Mouse (Mus musculus) hindbrain, postnatal 0 days (tissue): ENCODE measurements around the gene Mif4gd. TPM values are rescaled to one million over a fixed set of nuclear protein-coding genes. Genes with fewer than 3 reads are reported as not detected.
A peak's percentile ranks its signal among the peaks of the same experiment; 100 is the strongest.

ENCODE experiments used
- ATAC-seq: fragments of 200-750 bp; cut with Nextera tagmentation; 2 replicates; pipeline ENCODE4 v1.8.0; 2017; ENCODE audit warnings: mild to moderate bottlenecking, moderate TSS enrichment, moderate library complexity
- DNase-seq: peaks from one replicate; pipeline ENCODE4 v3.0.0-alpha.2; 2015; ENCODE audit warnings: low spot score
- H3K27ac ChIP-seq: fragments of 300-500 bp; sonication (generic); 2 replicates; pipeline ENCODE4 v1.5.1; 2014; ENCODE audit warnings: mild to moderate bottlenecking
- H3K27me3 ChIP-seq: fragments of 300-500 bp; sonication (generic); 2 replicates; pipeline ENCODE4 v1.6.1; 2014; ENCODE audit warnings: low read length, mixed read lengths; ENCODE audit not compliant: insufficient read depth
- H3K36me3 ChIP-seq: fragments of 300-500 bp; sonication (generic); 2 replicates; pipeline ENCODE4 v1.6.1; 2014; ENCODE audit warnings: low read length, mixed read lengths; ENCODE audit not compliant: insufficient read depth
- H3K4me1 ChIP-seq: fragments of 300-500 bp; sonication (generic); 2 replicates; pipeline ENCODE4 v1.6.1; 2014; ENCODE audit warnings: antibody characterized with exemption, low read length, mixed read lengths; ENCODE audit not compliant: insufficient read depth
- H3K4me2 ChIP-seq: fragments of 300-500 bp; sonication (generic); 2 replicates; pipeline ENCODE4 v1.6.1; 2014; ENCODE audit warnings: low read depth, mild to moderate bottlenecking, low read length, moderate library complexity, mixed read lengths
- H3K4me3 ChIP-seq: fragments of 300-500 bp; sonication (generic); 2 replicates; pipeline ENCODE4 v1.5.1; 2014; ENCODE audit warnings: low read length
- H3K9ac ChIP-seq: fragments of 300-500 bp; sonication (generic); replicated peaks from 2 replicates; pipeline ENCODE4 v1.6.1; 2014; ENCODE audit warnings: mild to moderate bottlenecking, low read length, moderate library complexity, mixed read lengths
- H3K9me3 ChIP-seq: fragments of 300-500 bp; sonication (generic); 2 replicates; pipeline ENCODE4 v1.6.1; 2016; ENCODE audit warnings: low read length, mixed read lengths
- CTCF ChIP-seq: IDR thresholded peaks from 2 replicates; pipeline ENCODE4 v1.5.1; 2016; ENCODE audit warnings: antibody characterized with exemption, control low read depth, low read depth
- WGBS: fragments of 180-500 bp; shearing (Covaris S2); extraction: QIAGEN DNeasy Blood & Tissue Kit; methylation state at CpG from one replicate; pipeline ENCODE4 v1.1.7; 2014; 5-methylcytosine and 5-hydroxymethylcytosine counted together
- polyA plus RNA-seq: library from polyadenylated mRNA; unstranded; fragments of >200 nt; fragmentation: Nextera tagmentation; extraction: Ambion mirVana; gene quantifications from 2 replicates; pipeline ENCODE4 v1.2.1, GENCODE M21; 2015
- total RNA-seq: library from RNA; depleted of rRNA; stranded (reverse); fragments of >200 nt; gene quantifications from 2 replicates; pipeline ENCODE4 v1.2.3, GENCODE M21; 2014

The Mif4gd gene
- total and polyA plus RNA-seq, 2 experiments from 2014 or later, result 16.7 to 19.2 TPM

GRCm38 (mm10) chr11:115635041-115635440 is 22.3 kb upstream of the Mif4gd start:
- no peak overlapping the region for H3K9ac ChIP-seq
- no peaks in the 10 kb centered on the region for H3K27me3 ChIP-seq
- ATAC-seq, result no peak
- DNase-seq, result no peak
- no peak overlapping the region for H3K4me2 ChIP-seq
- WGBS, result 85% methylated on average over 8 of the region's 8 CpGs
- no peaks in the 10 kb centered on the region for H3K36me3 ChIP-seq
- no peaks in the 10 kb centered on the region for H3K9me3 ChIP-seq
- no peak overlapping the region for H3K27ac ChIP-seq
- TF ChIP-seq CTCF, result no peak
- H3K4me1 ChIP-seq, result no peaks in the 10 kb centered on the region
- no peak overlapping the region for H3K4me3 ChIP-seq

- H3K4me1 ChIP-seq, result no peaks in the 10 kb centered on the region
- no peak for DNase-seq
Measured at GRCm38 (mm10) chr11:115634109-115634508, 21.3 kb upstream of the Mif4gd start.

GRCm38 (mm10) chr11:115632862-115633261 is 20.1 kb upstream of the Mif4gd start:
- no peak for ATAC-seq
- no peak for TF ChIP-seq CTCF
- no peak overlapping the region for H3K9ac ChIP-seq
- no peak overlapping the region for H3K27ac ChIP-seq
- DNase-seq, result no peak
- no peaks in the 10 kb centered on the region for H3K36me3 ChIP-seq
- no peaks in the 10 kb centered on the region for H3K9me3 ChIP-seq
- WGBS, result 85% methylated on average over 10 of the region's 10 CpGs
- H3K27me3 ChIP-seq, result no peaks in the 10 kb centered on the region
- H3K4me1 ChIP-seq, result no peaks in the 10 kb centered on the region
- no peak overlapping the region for H3K4me3 ChIP-seq
- no peak overlapping the region for H3K4me2 ChIP-seq

More at GRCm38 (mm10) chr11:115634109-115634508, 21.3 kb upstream of the Mif4gd start:
- Histone ChIP-seq H3K4me3 (no peak overlapping the region), H3K9ac (no peak overlapping the region), H3K27ac (no peak overlapping the region), H3K4me2 (no peak overlapping the region), H3K36me3 (no peaks in the 10 kb centered on the region), H3K27me3 (no peaks in the 10 kb centered on the region), H3K9me3 (no peaks in the 10 kb centered on the region)
- ATAC-seq, result no peak
- 56% methylated on average over 4 of the region's 4 CpGs for WGBS
- no peak for TF ChIP-seq CTCF

GRCm38 (mm10) chr11:115632247-115632646 is 19.5 kb upstream of the Mif4gd start:
- Histone ChIP-seq H3K9ac (no peak overlapping the region), H3K27me3 (no peaks in the 10 kb centered on the region), H3K4me2 (no peak overlapping the region), H3K36me3 (no peaks in the 10 kb centered on the region), H3K9me3 (no peaks in the 10 kb centered on the region), H3K4me3 (no peak overlapping the region), H3K27ac (no peak overlapping the region), H3K4me1 (no peaks in the 10 kb centered on the region)
- 71% methylated on average over 7 of the region's 7 CpGs for WGBS
- no peak for ATAC-seq
- no peak for DNase-seq
- no peak for TF ChIP-seq CTCF

- DNase-seq (peak; percentile 27), ATAC-seq (no peak)
- H3K4me1 ChIP-seq, result peaks cover 7% of the 10 kb centered on the region; the same call in 1 of the 2 replicates
- WGBS, result 20% methylated on average over 3 of the region's 3 CpGs
- peak; percentile 68 for TF ChIP-seq CTCF
- no peaks in the 10 kb centered on the region for H3K36me3 ChIP-seq
- no peak overlapping the region for H3K4me3 ChIP-seq
- no peaks in the 10 kb centered on the region for H3K27me3 ChIP-seq
- no peak overlapping the region for H3K4me2 ChIP-seq
- H3K27ac ChIP-seq, result no peak overlapping the region
- no peaks in the 10 kb centered on the region for H3K9me3 ChIP-seq
- H3K9ac ChIP-seq, result no peak overlapping the region
Measured at GRCm38 (mm10) chr11:115631505-115631890, 18.7 kb upstream of the Mif4gd start.

- Histone ChIP-seq H3K27me3 (no peaks in the 10 kb centered on the region), H3K4me2 (no peak overlapping the region), H3K9ac (no peak overlapping the region), H3K36me3 (no peaks in the 10 kb centered on the region), H3K4me3 (no peak overlapping the region), H3K4me1 (peaks cover 7% of the 10 kb centered on the region; the same call in 1 of the 2 replicates), H3K27ac (no peak overlapping the region), H3K9me3 (no peaks in the 10 kb centered on the region)
- no peak for DNase-seq
- ATAC-seq, result no peak
- 50% methylated on average over 16 of the region's 16 CpGs for WGBS
- no peak for TF ChIP-seq CTCF
Measured at GRCm38 (mm10) chr11:115630532-115631504, 18.0 kb upstream of the Mif4gd start.
